Mouse (Mus musculus) bone marrow macrophage, adult 2 months (primary cell): Measurements from ENCODE around the gene Tssk6. TPM values are rescaled to one million over a fixed set of nuclear protein-coding genes. Genes with fewer than 3 reads are reported as not detected.
A peak's percentile ranks its signal among the peaks of the same experiment; 100 is the strongest.

Experiments
- H3K27ac ChIP-seq: 2 replicates; pipeline ENCODE4 v1.5.1; 2012; ENCODE audit warnings: low read depth, low read length; ENCODE audit not compliant: insufficient read depth
- H3K4me1 ChIP-seq: 2 replicates; pipeline ENCODE4 v1.6.1; 2012; ENCODE audit warnings: low read length; ENCODE audit not compliant: control insufficient read depth, insufficient read depth
- H3K4me3 ChIP-seq: 2 replicates; pipeline ENCODE4 v1.5.1; 2012; ENCODE audit warnings: mild to moderate bottlenecking, low read length, moderate library complexity; ENCODE audit not compliant: insufficient read depth
- CTCF ChIP-seq: IDR thresholded peaks from 2 replicates; pipeline ENCODE4 v1.5.1; 2012; ENCODE audit warnings: low read depth, mild to moderate bottlenecking, low read length, moderate library complexity
- POLR2A ChIP-seq: IDR thresholded peaks from 2 replicates; pipeline ENCODE4 v1.6.1; 2012; ENCODE audit warnings: mild to moderate bottlenecking, low read depth, low read length, borderline replicate concordance
- polyA plus RNA-seq: library from polyadenylated mRNA; stranded (reverse); fragments of >200 nt; gene quantifications from 2 replicates; pipeline ENCODE4 v1.2.4, GENCODE M21; 2012; ENCODE audit not compliant: missing spikeins, insufficient read depth, insufficient read length

The Tssk6 gene
- polyA plus RNA-seq, 1 experiment = not detected

GRCm38 (mm10) chr8:69914526-69914925 lies 12.5 kb downstream of the Tssk6 start:
- Histone ChIP-seq H3K27ac (no peak overlapping the region), H3K4me3 (no peak overlapping the region), H3K4me1 (peaks cover 7% of the 10 kb centered on the region)
- TF ChIP-seq CTCF = no peak
- no peak for TF ChIP-seq POLR2A

- Histone ChIP-seq H3K27ac (no peak overlapping the region), H3K4me3 (no peak overlapping the region), H3K4me1 (peaks cover 17% of the 10 kb centered on the region)
- TF ChIP-seq POLR2A (no peak), CTCF (no peak)
Measured at GRCm38 (mm10) chr8:69915748-69916147, 13.8 kb downstream of the Tssk6 start.

- Histone ChIP-seq H3K4me3 (no peak overlapping the region), H3K4me1 (peaks cover 35% of the 10 kb centered on the region), H3K27ac (no peak overlapping the region)
- TF ChIP-seq CTCF = no peak
Measured at GRCm38 (mm10) chr8:69918506-69918905, 16.5 kb downstream of the Tssk6 start.

GRCm38 (mm10) chr8:69919010-69919409 lies 17.0 kb downstream of the Tssk6 start:
- Histone ChIP-seq H3K4me3 (no peak overlapping the region), H3K27ac (0 out of 2 replicates have a peak overlapping the region, but pooled peaks have one; percentile 2), H3K4me1 (peaks cover 35% of the 10 kb centered on the region)
- TF ChIP-seq POLR2A (no peak), CTCF (peak; percentile 33; the same call in 1 of the 2 replicates)

- H3K4me1 ChIP-seq = peaks cover 35% of the 10 kb centered on the region
- no peak for TF ChIP-seq CTCF
- TF ChIP-seq POLR2A = no peak
- peak overlapping the region; percentile 29 for H3K4me3 ChIP-seq
- peak overlapping the region; percentile 64 for H3K27ac ChIP-seq
Measured at GRCm38 (mm10) chr8:69919876-69920662, 18.1 kb downstream of the Tssk6 start.

GRCm38 (mm10) chr8:69921141-69921540 lies 19.2 kb downstream of the Tssk6 start:
- Histone ChIP-seq H3K4me3 (no peak overlapping the region), H3K27ac (peak overlapping the region; percentile 64; the same call in 1 of the 2 replicates), H3K4me1 (peaks cover 35% of the 10 kb centered on the region)
- TF ChIP-seq POLR2A (no peak), CTCF (no peak)

- TF ChIP-seq POLR2A (no peak), CTCF (no peak)
- Histone ChIP-seq H3K27ac (no peak overlapping the region), H3K4me3 (no peak overlapping the region), H3K4me1 (peaks cover 44% of the 10 kb centered on the region)
Measured at GRCm38 (mm10) chr8:69923986-69924385, 22.0 kb downstream of the Tssk6 start.

- no peak for TF ChIP-seq POLR2A
- no peak for TF ChIP-seq CTCF
- H3K4me1 ChIP-seq = peaks cover 18% of the 10 kb centered on the region; the same call in 1 of the 2 replicates
- no peak overlapping the region for H3K4me3 ChIP-seq
- H3K27ac ChIP-seq = no peak overlapping the region
Measured at GRCm38 (mm10) chr8:69926901-69927300, 24.9 kb downstream of the Tssk6 start.

GRCm38 (mm10) chr8:69933811-69934210 lies 31.8 kb downstream of the Tssk6 start:
- no peak overlapping the region for H3K4me3 ChIP-seq
- peaks cover 40% of the 10 kb centered on the region for H3K4me1 ChIP-seq
- no peak for TF ChIP-seq CTCF
- TF ChIP-seq POLR2A = no peak
- H3K27ac ChIP-seq = no peak overlapping the region

GRCm38 (mm10) chr8:69934582-69934981 lies 32.6 kb downstream of the Tssk6 start:
- Histone ChIP-seq H3K4me3 (no peak overlapping the region), H3K4me1 (peaks cover 44% of the 10 kb centered on the region), H3K27ac (no peak overlapping the region)
- TF ChIP-seq POLR2A = no peak
- no peak for TF ChIP-seq CTCF
